Mouse (Mus musculus) right cerebral cortex, adult 2 months (tissue): ENCODE measurements around the gene Atxn7l1.

Experiments
- DNase-seq, 2 experiments: peaks; one replicate each; pipeline ENCODE4 v3.0.0; 2021 to 2022; ENCODE audit warnings: low spot score in 2 of 2

Gene Atxn7l1

GRCm38 (mm10) chr12:33317792-33318530 lies 170.5 kb downstream of the Atxn7l1 start:
- DNase-seq = peak in 1 of 2 experiments; percentile 41

GRCm38 (mm10) chr12:33322547-33322946 lies 175.1 kb downstream of the Atxn7l1 start:
- no peak for DNase-seq

- no peak for DNase-seq
These were observed 176.3 kb downstream of the Atxn7l1 start for GRCm38 (mm10) chr12:33323821-33324220.

GRCm38 (mm10) chr12:33325424-33325823 lies 177.9 kb downstream of the Atxn7l1 start:
- DNase-seq = no peak

GRCm38 (mm10) chr12:33332046-33332445 lies 184.6 kb downstream of the Atxn7l1 start:
- DNase-seq = no peak

- DNase-seq = no peak
These were observed 185.3 kb downstream of the Atxn7l1 start for GRCm38 (mm10) chr12:33332796-33333195.

- peak; percentile 92 to 93 for DNase-seq
These were observed 186.4 kb downstream of the Atxn7l1 start for GRCm38 (mm10) chr12:33333914-33334313.

- no peak for DNase-seq
These were observed 187.0 kb downstream of the Atxn7l1 start for GRCm38 (mm10) chr12:33334511-33334910.

- DNase-seq = no peak
These were observed 187.5 kb downstream of the Atxn7l1 start for GRCm38 (mm10) chr12:33334951-33335350.

GRCm38 (mm10) chr12:33335410-33335809 lies 187.9 kb downstream of the Atxn7l1 start:
- no peak for DNase-seq

GRCm38 (mm10) chr12:33336561-33337125 lies 189.2 kb downstream of the Atxn7l1 start:
- no peak for DNase-seq

GRCm38 (mm10) chr12:33337289-33337688 lies 189.8 kb downstream of the Atxn7l1 start:
- DNase-seq = no peak

- no peak for DNase-seq
These were observed 190.7 kb downstream of the Atxn7l1 start for GRCm38 (mm10) chr12:33338170-33338569.

- DNase-seq = no peak
These were observed 192.3 kb downstream of the Atxn7l1 start for GRCm38 (mm10) chr12:33339822-33340221.

- DNase-seq = no peak
These were observed 193.2 kb downstream of the Atxn7l1 start for GRCm38 (mm10) chr12:33340698-33341097.

- no peak for DNase-seq
These were observed 193.9 kb downstream of the Atxn7l1 start for GRCm38 (mm10) chr12:33341351-33341892.

GRCm38 (mm10) chr12:33344970-33345772 lies 197.7 kb downstream of the Atxn7l1 start:
- peak; percentile 56 to 61 for DNase-seq

- DNase-seq = no peak
These were observed 198.4 kb downstream of the Atxn7l1 start for GRCm38 (mm10) chr12:33345773-33346435.

- no peak for DNase-seq
These were observed 205.2 kb downstream of the Atxn7l1 start for GRCm38 (mm10) chr12:33352671-33353070.

GRCm38 (mm10) chr12:33358345-33358744 lies 210.9 kb downstream of the Atxn7l1 start:
- DNase-seq = no peak

GRCm38 (mm10) chr12:33359209-33359608 lies 211.7 kb downstream of the Atxn7l1 start:
- no peak for DNase-seq
